Mouse (Mus musculus) liver, embryonic 14.5 days (tissue): Measurements from ENCODE around the gene Prkaa2.

Experiments
- CTCF ChIP-seq: IDR thresholded peaks from 2 replicates; pipeline ENCODE4 v1.5.1; 2016; ENCODE audit warnings: antibody characterized with exemption, low read depth, control low read depth
- EP300 ChIP-seq: IDR thresholded peaks from 2 replicates; pipeline ENCODE4 v1.6.1; 2016; ENCODE audit warnings: antibody characterized with exemption, low read depth

DNA sequence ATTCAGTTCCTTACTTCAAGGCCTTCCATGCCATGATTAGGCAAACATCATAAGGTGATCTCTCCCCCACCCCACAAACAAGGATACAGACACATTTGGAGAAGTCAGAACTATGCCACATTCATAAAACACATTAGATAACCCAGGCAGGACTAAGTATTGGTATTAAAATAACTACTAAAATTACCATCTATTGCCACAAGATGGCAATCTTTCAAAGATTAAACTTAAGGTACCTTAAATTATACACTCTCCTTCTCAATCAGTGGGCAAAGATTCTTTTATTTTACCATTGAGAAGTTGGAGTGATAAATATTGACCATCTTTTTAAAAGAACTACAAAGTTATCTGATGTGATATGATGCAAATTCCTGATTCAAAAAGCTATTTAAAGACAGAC lies 75.4 kb downstream of the Prkaa2 start:
- TF ChIP-seq CTCF (no peak), EP300 (no peak)
